Mouse (Mus musculus): ENCODE data around the gene Arhgef15.

GRCm38 (mm10) chr11:68897838-68898237, 59.4 kb downstream of the Arhgef15 start:
- TF ChIP-seq CTCF (IDR thresholded peaks at IDR 0.05; ENCODE audit: insufficient read depth, low read depth, low read length) (no peak), POLR2A (IDR thresholded peaks at IDR 0.05; ENCODE audit: insufficient read depth, low read depth, low read length) (no peak)

All from olfactory bulb, adult 2 months (tissue).